In the genomic region with DNA sequence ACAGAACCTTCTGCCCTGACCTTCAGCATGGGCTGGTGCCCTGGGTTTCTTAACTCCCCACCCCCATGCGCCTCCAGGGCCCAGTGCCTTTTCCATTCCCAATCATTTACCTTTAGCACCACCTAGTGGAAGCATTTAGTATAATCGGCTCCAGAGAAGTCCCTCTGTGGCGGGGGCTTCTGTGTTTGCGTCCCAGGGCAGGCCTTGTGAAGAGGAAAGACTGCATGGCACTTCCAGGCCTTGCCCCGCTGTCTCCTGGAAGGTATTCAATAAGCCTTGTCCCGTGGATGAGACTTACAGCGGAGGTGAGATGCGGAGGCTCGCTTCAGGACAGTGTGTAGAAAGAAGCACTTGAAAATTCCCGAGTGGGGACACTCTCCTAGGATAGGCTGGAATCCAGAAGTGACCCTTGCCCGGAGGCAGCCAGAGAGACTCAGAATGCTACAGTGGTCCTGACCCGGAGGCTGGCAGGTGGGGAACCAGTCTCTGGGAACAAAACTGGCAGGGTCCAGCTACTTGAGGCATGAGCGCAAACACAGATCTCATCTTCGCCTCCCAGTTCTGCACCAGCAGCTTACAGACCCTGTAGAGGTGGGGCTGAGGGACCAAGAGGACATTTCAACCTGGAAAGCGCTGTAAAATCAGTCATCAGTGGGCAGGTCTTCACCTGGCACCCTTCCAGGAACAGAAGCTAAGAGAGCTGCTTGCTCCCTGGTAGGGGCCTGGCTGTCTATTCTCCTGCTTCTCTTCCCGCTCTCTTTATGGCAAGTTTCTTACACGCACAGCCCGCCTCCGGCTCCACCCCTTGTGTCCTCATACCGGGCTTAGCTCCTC, we compare ENCODE assay signal across 9 mouse cellular contexts. TPM values are rescaled to one million over a fixed set of nuclear protein-coding genes. Genes with fewer than 3 reads are reported as not detected.
A peak's percentile ranks its signal among the peaks of the same experiment; 100 is the strongest.
DNase-seq lines count a peak whose midpoint lies in the region; ATAC-seq and TF ChIP-seq lines count a peak whose summit lies in the region.
"Had no signal": no experiment of that assay in that cellular context is flagged by ENCODE, and none has a peak within 500 bp of the region (broad histone marks: within the 10 kb centered on the region; RNA-seq: fewer than 3 reads in every experiment).

No protein-coding gene starts in this region.

- peak; percentile 31 to 87 for TF ChIP-seq CTCF in CH12.LX (conservative IDR thresholded peaks at IDR 0.05 in 1 of 2, IDR thresholded peaks at IDR 0.05 in 1 of 2; ENCODE audit: low read depth in 2 of 2, low read length in 2 of 2)

- in situ Hi-C loops in CH12.LX (cut with MboI; ENCODE audit: low pct_ligation_motif_present, low pct_unique_long_range_greater_than_20kb, low sequenced_read_pairs): loop anchor here (25.0 kb wide), 1 partner anchor 306 kb away; no protein-coding TSS in a partner anchor

- H3K4me1 ChIP-seq in CH12.LX (ENCODE audit: control insufficient read depth in 1 of 2, insufficient read depth in 2 of 2): no peaks in the 10 kb centered on the region
- no peaks in the 10 kb centered on the region; the same call in 1 of the 2 replicates for H3K4me1 ChIP-seq in forebrain, embryonic 11.5 days (replicated peaks; ENCODE audit: control insufficient read depth, insufficient read depth, low read length)
- H3K4me1 ChIP-seq in heart, embryonic 16.5 days (ENCODE audit: control insufficient read depth, insufficient read depth, low read length): peaks cover 21% of the 10 kb centered on the region
- peaks cover 4% of the 10 kb centered on the region for H3K4me1 ChIP-seq in liver, embryonic 13.5 days (replicated peaks)
- no peaks in the 10 kb centered on the region for H3K4me1 ChIP-seq in neural tube, embryonic 11.5 days (ENCODE audit: control insufficient read depth, insufficient read depth, low read length)

- dilution Hi-C loops in CH12.LX (cut with MboI; ENCODE audit: extremely low pct_ligation_motif_present, extremely low pct_unique_long_range_greater_than_20kb, low sequenced_read_pairs): no loop called here

- TF ChIP-seq POLR2A in CH12.LX (IDR thresholded peaks at IDR 0.05; ENCODE audit: low read depth, low read length): no peak

- H3K9me3 ChIP-seq in CH12.LX (replicated peaks; ENCODE audit: low read length): peaks cover 16% of the 10 kb centered on the region
- H3K9me3 ChIP-seq in forebrain, embryonic 11.5 days (ENCODE audit: control insufficient read depth, low read length): no peaks in the 10 kb centered on the region
- H3K9me3 ChIP-seq in heart, embryonic 16.5 days (replicated peaks; ENCODE audit: control insufficient read depth, low read length): no peaks in the 10 kb centered on the region
- no peaks in the 10 kb centered on the region for H3K9me3 ChIP-seq in liver, embryonic 13.5 days (replicated peaks)
- no peaks in the 10 kb centered on the region for H3K9me3 ChIP-seq in neural tube, embryonic 11.5 days (ENCODE audit: control insufficient read depth, low read length)

- H3K36me3 ChIP-seq in CH12.LX (replicated peaks in 1 of 2; ENCODE audit: control insufficient read depth in 1 of 2, insufficient read depth in 1 of 2, low read length in 1 of 2): no peaks in the 10 kb centered on the region
- no peaks in the 10 kb centered on the region for H3K36me3 ChIP-seq in forebrain, embryonic 11.5 days (ENCODE audit: control insufficient read depth, insufficient read depth, low read length)
- H3K36me3 ChIP-seq in heart, embryonic 16.5 days (ENCODE audit: control insufficient read depth, insufficient read depth): no peaks in the 10 kb centered on the region
- no peaks in the 10 kb centered on the region for H3K36me3 ChIP-seq in liver, embryonic 13.5 days
- H3K36me3 ChIP-seq in neural tube, embryonic 11.5 days (ENCODE audit: control insufficient read depth, insufficient read depth, low read length): no peaks in the 10 kb centered on the region

- 0 out of 2 replicates have a peak, but pooled peaks have one; percentile 30 for ATAC-seq in forebrain, embryonic 11.5 days (replicated peaks; ENCODE audit: low FRiP score)
- peak; percentile 75 for ATAC-seq in heart, embryonic 16.5 days (replicated peaks; ENCODE audit: extremely low read depth, insufficient read depth, low FRiP score)
- peak; percentile 50; the same call in 1 of the 2 replicates for ATAC-seq in liver, embryonic 13.5 days (ENCODE audit: low read depth)
- no peak for ATAC-seq in neural tube, embryonic 11.5 days (ENCODE audit: insufficient read depth, low FRiP score, low TSS enrichment)

- TF ChIP-seq EP300 in CH12.LX (IDR thresholded peaks at IDR 0.05; ENCODE audit: low read length): no peak

- H3K9ac ChIP-seq in CH12.LX (ENCODE audit: insufficient read depth, low read depth): no peak overlapping the region
- no peak overlapping the region for H3K9ac ChIP-seq in forebrain, embryonic 11.5 days (ENCODE audit: low read length)
- peak overlapping the region; percentile 58 for H3K9ac ChIP-seq in heart, embryonic 16.5 days (ENCODE audit: low read length)
- no peak overlapping the region for H3K9ac ChIP-seq in liver, embryonic 13.5 days
- H3K9ac ChIP-seq in neural tube, embryonic 11.5 days (ENCODE audit: low read length): 0 out of 2 replicates have a peak overlapping the region, but pooled peaks have one; percentile 7

- no peak overlapping the region for H3K4me2 ChIP-seq in CH12.LX (ENCODE audit: insufficient read depth, low read depth, poor library complexity, severe bottlenecking)
- no peak overlapping the region for H3K4me2 ChIP-seq in forebrain, embryonic 11.5 days (ENCODE audit: low read depth, low read length, severe bottlenecking)
- H3K4me2 ChIP-seq in heart, embryonic 16.5 days (ENCODE audit: low read depth, low read length): peak overlapping the region; percentile 57
- no peak overlapping the region for H3K4me2 ChIP-seq in liver, embryonic 13.5 days
- H3K4me2 ChIP-seq in neural tube, embryonic 11.5 days (ENCODE audit: low read depth): no peak overlapping the region

- DNase-seq in CH12.LX (ENCODE audit: extremely low read depth): peak; percentile 72
- peak; percentile 61 for DNase-seq in c-Kit-positive CD71-positive TER-119-negative erythroid progenitor cells, embryonic 14.5 days (ENCODE audit: low read depth)
- peak; percentile 82 for DNase-seq in forebrain, embryonic 11.5 days (ENCODE audit: low spot score)
- peak; percentile 83 for DNase-seq in kidney, postnatal 14 days
- DNase-seq in liver, embryonic 13.5 days: peak; percentile 40
- DNase-seq in neural tube, embryonic 11.5 days (ENCODE audit: low spot score): peak; percentile 71
- DNase-seq in testis, postnatal 10 days (ENCODE audit: low spot score): peak; percentile 73

- 38% methylated on average over 20 of the region's 20 CpGs for WGBS in forebrain, embryonic 11.5 days
- WGBS in heart, embryonic 16.5 days: 27% methylated on average over 20 of the region's 20 CpGs
- WGBS in liver, embryonic 13.5 days (ENCODE audit: insufficient replicate concordance): 36% methylated on average over 20 of the region's 20 CpGs
- WGBS in neural tube, embryonic 11.5 days: 37% methylated on average over 20 of the region's 20 CpGs

- no peak overlapping the region for H3K4me3 ChIP-seq in CH12.LX (replicated peaks in 1 of 3; ENCODE audit: low read depth in 2 of 3, low read length in 2 of 3, poor library complexity in 1 of 3)
- no peak overlapping the region for H3K4me3 ChIP-seq in forebrain, embryonic 11.5 days (ENCODE audit: low read depth, low read length)
- no peak overlapping the region for H3K4me3 ChIP-seq in heart, embryonic 16.5 days (ENCODE audit: low read length)
- H3K4me3 ChIP-seq in liver, embryonic 13.5 days (replicated peaks): no peak overlapping the region
- H3K4me3 ChIP-seq in neural tube, embryonic 11.5 days (ENCODE audit: low read depth, low read length): no peak overlapping the region
- H3K4me3 ChIP-seq: erythroblast, embryonic 14.5 days had no signal

- H3K79me2 ChIP-seq in CH12.LX (replicated peaks; ENCODE audit: control insufficient read depth, extremely low read depth, insufficient read depth, poor library complexity, severe bottlenecking): no peaks in the 10 kb centered on the region

- TF ChIP-seq RAD21 in CH12.LX (IDR thresholded peaks at IDR 0.05; ENCODE audit: low read depth, low read length): peak; percentile 91

- peaks cover 50% of the 10 kb centered on the region for H3K27me3 ChIP-seq in CH12.LX (replicated peaks)
- H3K27me3 ChIP-seq in forebrain, embryonic 11.5 days (ENCODE audit: control insufficient read depth, insufficient read depth, low read length): no peaks in the 10 kb centered on the region
- H3K27me3 ChIP-seq in heart, embryonic 16.5 days (ENCODE audit: control insufficient read depth, insufficient read depth, low read length): no peaks in the 10 kb centered on the region
- H3K27me3 ChIP-seq in liver, embryonic 13.5 days: peaks cover 28% of the 10 kb centered on the region
- no peaks in the 10 kb centered on the region for H3K27me3 ChIP-seq in neural tube, embryonic 11.5 days (ENCODE audit: control insufficient read depth, insufficient read depth, low read length)

- H3K27ac ChIP-seq in CH12.LX (ENCODE audit: insufficient read depth, low read depth): no peak overlapping the region
- no peak overlapping the region for H3K27ac ChIP-seq in forebrain, embryonic 11.5 days (ENCODE audit: low read depth, low read length)
- H3K27ac ChIP-seq in heart, embryonic 16.5 days (ENCODE audit: low read length): no peak overlapping the region
- H3K27ac ChIP-seq in liver, embryonic 13.5 days: no peak overlapping the region
- no peak overlapping the region for H3K27ac ChIP-seq in neural tube, embryonic 11.5 days (ENCODE audit: low read depth, low read length)

RNA-seq across cellular contexts. Expression of a gene that starts 7.7 kb away (rescaled TPM):
- total RNA-seq in CH12.LX (2012; rRNA removed) (4.1 and 4.9 TPM in 2 replicates), CH12.LX (2014; rRNA removed) (2.4 and 2.5 TPM in 2 replicates)
- 8.6 and 9.9 TPM in 2 replicates for polyA plus RNA-seq in CH12.LX (2012; ENCODE audit: insufficient read length, low read depth)
- 35.3 and 35.4 TPM in 2 replicates for polyA plus RNA-seq in forebrain, embryonic 11.5 days (2014; fragmentation: Nextera tagmentation; extraction: Ambion mirVana)
- 23.9 and 24.1 TPM in 2 replicates for polyA plus RNA-seq in heart, embryonic 16.5 days (2015; fragmentation: Nextera tagmentation; extraction: Ambion mirVana)
- 7.2 and 7.4 TPM in 2 replicates for polyA plus RNA-seq in liver, embryonic 13.5 days (2015; fragmentation: Nextera tagmentation; extraction: Ambion mirVana)
- 33.9 and 38.1 TPM in 2 replicates for polyA plus RNA-seq in neural tube, embryonic 11.5 days (2014; fragmentation: Nextera tagmentation; extraction: Ambion mirVana)

RNA-seq across cellular contexts. Expression of a gene that starts 8.2 kb away (rescaled TPM):
- total RNA-seq in CH12.LX (2012; rRNA removed): 0.13 TPM in 1 of 2 replicates, not detected in the other
- total RNA-seq in CH12.LX (2014; rRNA removed): 0.61 TPM in 1 of 2 replicates, not detected in the other
- polyA plus RNA-seq in CH12.LX (2012; ENCODE audit: insufficient read length, low read depth): 0.50 and 0.87 TPM in 2 replicates
- polyA plus RNA-seq in forebrain, embryonic 11.5 days (2014; fragmentation: Nextera tagmentation; extraction: Ambion mirVana): 2.3 and 2.5 TPM in 2 replicates
- 22.9 TPM in 2 replicates for polyA plus RNA-seq in heart, embryonic 16.5 days (2015; fragmentation: Nextera tagmentation; extraction: Ambion mirVana)
- 1.1 and 1.5 TPM in 2 replicates for polyA plus RNA-seq in liver, embryonic 13.5 days (2015; fragmentation: Nextera tagmentation; extraction: Ambion mirVana)
- 2.1 and 2.4 TPM in 2 replicates for polyA plus RNA-seq in neural tube, embryonic 11.5 days (2014; fragmentation: Nextera tagmentation; extraction: Ambion mirVana)
- polyA plus RNA-seq: erythroblast, embryonic 14.5 days had no signal

RNA-seq across cellular contexts. Expression of a gene that starts 45.0 kb away (rescaled TPM):
- 66.1 and 70.3 TPM in 2 replicates for total RNA-seq in CH12.LX (2012; rRNA removed)
- 40.9 and 42.4 TPM in 2 replicates for total RNA-seq in CH12.LX (2014; rRNA removed)
- polyA plus RNA-seq in CH12.LX (2012; ENCODE audit: insufficient read length, low read depth): 20.8 and 22.9 TPM in 2 replicates
- polyA plus RNA-seq in forebrain, embryonic 11.5 days (2014; fragmentation: Nextera tagmentation; extraction: Ambion mirVana): 28.4 and 33.0 TPM in 2 replicates
- 182 and 185 TPM in 2 replicates for polyA plus RNA-seq in heart, embryonic 16.5 days (2015; fragmentation: Nextera tagmentation; extraction: Ambion mirVana)
- 186 and 227 TPM in 2 replicates for polyA plus RNA-seq in liver, embryonic 13.5 days (2015; fragmentation: Nextera tagmentation; extraction: Ambion mirVana)
- polyA plus RNA-seq in neural tube, embryonic 11.5 days (2014; fragmentation: Nextera tagmentation; extraction: Ambion mirVana): 21.0 and 26.0 TPM in 2 replicates

RNA-seq across cellular contexts. Expression of a gene that starts 45.2 kb away (rescaled TPM):
- 38.6 and 41.2 TPM in 2 replicates for total RNA-seq in CH12.LX (2012; rRNA removed)
- 37.5 and 41.6 TPM in 2 replicates for total RNA-seq in CH12.LX (2014; rRNA removed)
- polyA plus RNA-seq in CH12.LX (2012; ENCODE audit: insufficient read length, low read depth): 28.4 and 28.5 TPM in 2 replicates
- polyA plus RNA-seq in forebrain, embryonic 11.5 days (2014; fragmentation: Nextera tagmentation; extraction: Ambion mirVana): 45.7 and 53.1 TPM in 2 replicates
- polyA plus RNA-seq in heart, embryonic 16.5 days (2015; fragmentation: Nextera tagmentation; extraction: Ambion mirVana): 32.9 and 34.6 TPM in 2 replicates
- 18.1 and 21.0 TPM in 2 replicates for polyA plus RNA-seq in liver, embryonic 13.5 days (2015; fragmentation: Nextera tagmentation; extraction: Ambion mirVana)
- polyA plus RNA-seq in neural tube, embryonic 11.5 days (2014; fragmentation: Nextera tagmentation; extraction: Ambion mirVana): 41.2 and 43.8 TPM in 2 replicates

RNA-seq across cellular contexts. Expression of a gene that starts 54.0 kb away (rescaled TPM):
- total RNA-seq in CH12.LX (2012; rRNA removed): 47.9 and 48.4 TPM in 2 replicates
- 53.6 and 53.7 TPM in 2 replicates for total RNA-seq in CH12.LX (2014; rRNA removed)
- polyA plus RNA-seq in CH12.LX (2012; ENCODE audit: insufficient read length, low read depth): 85.5 and 99.3 TPM in 2 replicates
- polyA plus RNA-seq in forebrain, embryonic 11.5 days (2014; fragmentation: Nextera tagmentation; extraction: Ambion mirVana): 48.2 and 50.5 TPM in 2 replicates
- polyA plus RNA-seq in heart, embryonic 16.5 days (2015; fragmentation: Nextera tagmentation; extraction: Ambion mirVana): 73.3 and 74.2 TPM in 2 replicates
- 45.0 and 58.2 TPM in 2 replicates for polyA plus RNA-seq in liver, embryonic 13.5 days (2015; fragmentation: Nextera tagmentation; extraction: Ambion mirVana)
- polyA plus RNA-seq in neural tube, embryonic 11.5 days (2014; fragmentation: Nextera tagmentation; extraction: Ambion mirVana): 43.1 and 46.2 TPM in 2 replicates

Comparison
In these comparisons a context has a peak if more than half of its experiments do, and no peak if none do; other contexts are left out.
1. H3K9ac ChIP-seq: peak in heart, embryonic 16.5 days (single experiment) and neural tube, embryonic 11.5 days (single experiment); none in CH12.LX (single experiment), forebrain, embryonic 11.5 days (single experiment) and liver, embryonic 13.5 days (single experiment).
2. Peak in every context shown above with its lines, with median percentiles within 50 percentile points of each other: DNase-seq.